Mouse (Mus musculus): Measurements from ENCODE around the gene Aff3.

Gene Aff3

GRCm38 (mm10) chr1:38428708-38429683 is 235.8 kb downstream of the Aff3 start:
- in situ Hi-C loops (cut with MboI; ENCODE audit: low pct_unique_long_range_greater_than_20kb in 1 of 2, low sequenced_read_pairs in 2 of 2, unreplicated experiment in 1 of 2): no loop called here

GRCm38 (mm10) chr1:38422921-38423320 is 241.8 kb downstream of the Aff3 start:
- in situ Hi-C loops (cut with MboI; ENCODE audit: low pct_unique_long_range_greater_than_20kb in 1 of 2, low sequenced_read_pairs in 2 of 2, unreplicated experiment in 1 of 2): no loop called here

- in situ Hi-C loops (cut with MboI; ENCODE audit: low pct_unique_long_range_greater_than_20kb in 1 of 2, low sequenced_read_pairs in 2 of 2, unreplicated experiment in 1 of 2): no loop called here
These were observed 245.4 kb downstream of the Aff3 start for GRCm38 (mm10) chr1:38419331-38419730.

- in situ Hi-C loops (cut with MboI; ENCODE audit: low pct_unique_long_range_greater_than_20kb in 1 of 2, low sequenced_read_pairs in 2 of 2, unreplicated experiment in 1 of 2): no loop called here
These were observed 246.3 kb downstream of the Aff3 start for GRCm38 (mm10) chr1:38418181-38419032.

GRCm38 (mm10) chr1:38417196-38417595 is 247.6 kb downstream of the Aff3 start:
- in situ Hi-C loops (cut with MboI; ENCODE audit: low pct_unique_long_range_greater_than_20kb in 1 of 2, low sequenced_read_pairs in 2 of 2, unreplicated experiment in 1 of 2): no loop called here

- in situ Hi-C loops (cut with MboI; ENCODE audit: low pct_unique_long_range_greater_than_20kb in 1 of 2, low sequenced_read_pairs in 2 of 2, unreplicated experiment in 1 of 2): no loop called here
These were observed 249.2 kb downstream of the Aff3 start for GRCm38 (mm10) chr1:38415511-38415910.

GRCm38 (mm10) chr1:38411106-38411505 is 253.6 kb downstream of the Aff3 start:
- in situ Hi-C loops (cut with MboI; ENCODE audit: low pct_unique_long_range_greater_than_20kb in 1 of 2, low sequenced_read_pairs in 2 of 2, unreplicated experiment in 1 of 2): no loop called here

- in situ Hi-C loops (cut with MboI; ENCODE audit: low pct_unique_long_range_greater_than_20kb in 1 of 2, low sequenced_read_pairs in 2 of 2, unreplicated experiment in 1 of 2): no loop called here
These were observed 254.3 kb downstream of the Aff3 start for GRCm38 (mm10) chr1:38410457-38410856.

GRCm38 (mm10) chr1:38408241-38408640 is 256.5 kb downstream of the Aff3 start:
- in situ Hi-C loops (cut with MboI; ENCODE audit: low pct_unique_long_range_greater_than_20kb in 1 of 2, low sequenced_read_pairs in 2 of 2, unreplicated experiment in 1 of 2): no loop called here

GRCm38 (mm10) chr1:38403781-38404180 is 261.0 kb downstream of the Aff3 start:
- in situ Hi-C loops (cut with MboI; ENCODE audit: low pct_unique_long_range_greater_than_20kb in 1 of 2, low sequenced_read_pairs in 2 of 2, unreplicated experiment in 1 of 2): no loop called here

GRCm38 (mm10) chr1:38401856-38402255 is 262.9 kb downstream of the Aff3 start:
- in situ Hi-C loops (cut with MboI; ENCODE audit: low pct_unique_long_range_greater_than_20kb in 1 of 2, low sequenced_read_pairs in 2 of 2, unreplicated experiment in 1 of 2): no loop called here

GRCm38 (mm10) chr1:38399269-38399668 is 265.5 kb downstream of the Aff3 start:
- in situ Hi-C loops (cut with MboI; ENCODE audit: low pct_unique_long_range_greater_than_20kb in 1 of 2, low sequenced_read_pairs in 2 of 2, unreplicated experiment in 1 of 2): loop anchor here in 1 of 2 experiments (25.0 kb wide), 1 partner anchor 363 kb away; no protein-coding TSS in a partner anchor

GRCm38 (mm10) chr1:38398566-38398965 is 266.2 kb downstream of the Aff3 start:
- in situ Hi-C loops (cut with MboI; ENCODE audit: low pct_unique_long_range_greater_than_20kb in 1 of 2, low sequenced_read_pairs in 2 of 2, unreplicated experiment in 1 of 2): loop anchor here in 1 of 2 experiments (25.0 kb wide), 1 partner anchor 364 kb away; no protein-coding TSS in a partner anchor

- in situ Hi-C loops (cut with MboI; ENCODE audit: low pct_unique_long_range_greater_than_20kb in 1 of 2, low sequenced_read_pairs in 2 of 2, unreplicated experiment in 1 of 2): loop anchor here in 1 of 2 experiments (25.0 kb wide), 1 partner anchor 367 kb away; no protein-coding TSS in a partner anchor
These were observed 269.5 kb downstream of the Aff3 start for GRCm38 (mm10) chr1:38395194-38395681.

GRCm38 (mm10) chr1:38394493-38394892 is 270.3 kb downstream of the Aff3 start:
- in situ Hi-C loops (cut with MboI; ENCODE audit: low pct_unique_long_range_greater_than_20kb in 1 of 2, low sequenced_read_pairs in 2 of 2, unreplicated experiment in 1 of 2): loop anchor here in 1 of 2 experiments (25.0 kb wide), 1 partner anchor 368 kb away; no protein-coding TSS in a partner anchor

GRCm38 (mm10) chr1:38393516-38393915 is 271.2 kb downstream of the Aff3 start:
- in situ Hi-C loops (cut with MboI; ENCODE audit: low pct_unique_long_range_greater_than_20kb in 1 of 2, low sequenced_read_pairs in 2 of 2, unreplicated experiment in 1 of 2): loop anchor here in 1 of 2 experiments (25.0 kb wide), 1 partner anchor 369 kb away; no protein-coding TSS in a partner anchor

GRCm38 (mm10) chr1:38392928-38393327 is 271.8 kb downstream of the Aff3 start:
- in situ Hi-C loops (cut with MboI; ENCODE audit: low pct_unique_long_range_greater_than_20kb in 1 of 2, low sequenced_read_pairs in 2 of 2, unreplicated experiment in 1 of 2): loop anchor here in 1 of 2 experiments (25.0 kb wide), 1 partner anchor 369 kb away; no protein-coding TSS in a partner anchor

- in situ Hi-C loops (cut with MboI; ENCODE audit: low pct_unique_long_range_greater_than_20kb in 1 of 2, low sequenced_read_pairs in 2 of 2, unreplicated experiment in 1 of 2): loop anchor here in 1 of 2 experiments (25.0 kb wide), 1 partner anchor 371 kb away; no protein-coding TSS in a partner anchor
These were observed 273.9 kb downstream of the Aff3 start for GRCm38 (mm10) chr1:38390886-38391249.
